Mouse (Mus musculus) liver, embryonic 12.5 days (tissue): ENCODE data around the gene Slc3a1. TPM values are rescaled to one million over a fixed set of nuclear protein-coding genes. Genes with fewer than 3 reads are reported as not detected.

Source experiments
- ATAC-seq: fragments of 200-750 bp; cut with Nextera tagmentation; 2 replicates; pipeline ENCODE4 v1.8.0; 2017; ENCODE audit warnings: moderate number of reproducible peaks, mild to moderate bottlenecking, moderate library complexity
- H3K27ac ChIP-seq: fragments of 300-500 bp; sonication (generic); 2 replicates; pipeline ENCODE4 v1.5.1; 2016; ENCODE audit warnings: mild to moderate bottlenecking
- H3K27me3 ChIP-seq: fragments of 300-500 bp; sonication (generic); replicated peaks from 2 replicates; pipeline ENCODE4 v1.6.1; 2016; ENCODE audit warnings: mild to moderate bottlenecking, moderate library complexity
- H3K36me3 ChIP-seq: fragments of 300-500 bp; sonication (generic); 2 replicates; pipeline ENCODE4 v1.6.1; 2016; ENCODE audit warnings: mild to moderate bottlenecking, moderate library complexity
- H3K4me1 ChIP-seq: fragments of 300-500 bp; sonication (generic); 2 replicates; pipeline ENCODE4 v1.6.1; 2016
- H3K4me2 ChIP-seq: fragments of 300-500 bp; sonication (generic); 2 replicates; pipeline ENCODE4 v1.6.1; 2016; ENCODE audit warnings: mild to moderate bottlenecking, moderate library complexity
- H3K4me3 ChIP-seq: fragments of 300-500 bp; sonication (generic); 2 replicates; pipeline ENCODE4 v1.5.1; 2016; ENCODE audit warnings: mild to moderate bottlenecking, moderate library complexity
- H3K9ac ChIP-seq: fragments of 300-500 bp; sonication (generic); 2 replicates; pipeline ENCODE4 v1.6.1; 2016; ENCODE audit warnings: mild to moderate bottlenecking, moderate library complexity
- H3K9me3 ChIP-seq: fragments of 300-500 bp; sonication (generic); replicated peaks from 2 replicates; pipeline ENCODE4 v1.6.1; 2016; ENCODE audit warnings: mild to moderate bottlenecking, moderate library complexity
- WGBS: fragments of 180-500 bp; shearing (Covaris S2); methylation state at CpG from one replicate; pipeline ENCODE4 v1.1.7; 2016; ENCODE audit not compliant: insufficient replicate concordance; 5-methylcytosine and 5-hydroxymethylcytosine counted together
- polyA plus RNA-seq: library from polyadenylated mRNA; unstranded; fragments of >200 nt; fragmentation: Nextera tagmentation; extraction: Ambion mirVana; gene quantifications from 2 replicates; pipeline ENCODE4 v1.2.1, GENCODE M21; 2016

Gene Slc3a1
- polyA plus RNA-seq = 0.32 and 0.41 TPM in 2 replicates

- H3K9ac ChIP-seq = no peak within 1 kb of the TSS
- peaks cover 4% of the 10 kb centered on the region for H3K27me3 ChIP-seq
- H3K36me3 ChIP-seq = peaks cover 19% of the 10 kb centered on the region
- H3K4me1 ChIP-seq = no peaks in the 10 kb centered on the region; the same call in 1 of the 2 replicates
- WGBS = 79% methylated on average over 20 of the region's 20 CpGs
- H3K4me2 ChIP-seq = no peak within 1 kb of the TSS
- no peaks in the 10 kb centered on the region for H3K9me3 ChIP-seq
- no peak within 1 kb of the TSS for H3K4me3 ChIP-seq
- no peak for ATAC-seq
- H3K27ac ChIP-seq = no peak within 1 kb of the TSS
Observed at GRCm38 (mm10) chr17:85028093-85028739, at the start of gene Slc3a1. TSS of gene Slc3a1 (plus strand) at chr17:85028376.

GRCm38 (mm10) chr17:84981721-84982120 is 46.5 kb upstream of the Slc3a1 start:
- peaks cover 51% of the 10 kb centered on the region for H3K36me3 ChIP-seq
- no peak overlapping the region for H3K4me2 ChIP-seq
- no peak overlapping the region for H3K27ac ChIP-seq
- no peak overlapping the region for H3K9ac ChIP-seq
- no peak overlapping the region for H3K4me3 ChIP-seq
- ATAC-seq = no peak
- H3K27me3 ChIP-seq = no peaks in the 10 kb centered on the region
- H3K4me1 ChIP-seq = peaks cover 41% of the 10 kb centered on the region
- WGBS = 63% methylated on average over 1 of the region's 1 CpGs
- peaks cover 13% of the 10 kb centered on the region for H3K9me3 ChIP-seq

- H3K4me1 ChIP-seq = peaks cover 51% of the 10 kb centered on the region
- H3K4me3 ChIP-seq = no peak overlapping the region
- ATAC-seq = peak; percentile 79
- 0 out of 2 replicates have a peak, but pooled peaks cover 6% of the 10 kb centered on the region for H3K9me3 ChIP-seq
- 68% methylated on average over 2 of the region's 2 CpGs for WGBS
- no peak overlapping the region for H3K27ac ChIP-seq
- H3K27me3 ChIP-seq = no peaks in the 10 kb centered on the region
- H3K4me2 ChIP-seq = no peak overlapping the region
- peaks cover 43% of the 10 kb centered on the region for H3K36me3 ChIP-seq
- no peak overlapping the region for H3K9ac ChIP-seq
Observed at GRCm38 (mm10) chr17:84982735-84983134, 45.4 kb upstream of the Slc3a1 start.

GRCm38 (mm10) chr17:84986368-84986767 is 41.8 kb upstream of the Slc3a1 start:
- H3K27me3 ChIP-seq = no peaks in the 10 kb centered on the region
- H3K9me3 ChIP-seq = no peaks in the 10 kb centered on the region
- H3K4me2 ChIP-seq = no peak overlapping the region
- no peak overlapping the region for H3K4me3 ChIP-seq
- H3K4me1 ChIP-seq = peaks cover 63% of the 10 kb centered on the region
- ATAC-seq = no peak
- no peak overlapping the region for H3K27ac ChIP-seq
- whole genome bisulfite sequencing = 79% methylated on average over 5 of the region's 5 CpGs
- no peak overlapping the region for H3K9ac ChIP-seq
- H3K36me3 ChIP-seq = peaks cover 23% of the 10 kb centered on the region

GRCm38 (mm10) chr17:84987834-84988410 is 40.3 kb upstream of the Slc3a1 start:
- peaks cover 19% of the 10 kb centered on the region for H3K36me3 ChIP-seq
- no peak overlapping the region for H3K4me3 ChIP-seq
- no peaks in the 10 kb centered on the region for H3K27me3 ChIP-seq
- ATAC-seq = no peak
- 72% methylated on average over 3 of the region's 3 CpGs for WGBS
- no peak overlapping the region for H3K9ac ChIP-seq
- H3K4me2 ChIP-seq = no peak overlapping the region
- no peaks in the 10 kb centered on the region for H3K9me3 ChIP-seq
- H3K27ac ChIP-seq = no peak overlapping the region
- peaks cover 51% of the 10 kb centered on the region for H3K4me1 ChIP-seq

- Histone ChIP-seq H3K4me1 (peaks cover 47% of the 10 kb centered on the region), H3K4me3 (no peak overlapping the region), H3K27ac (no peak overlapping the region), H3K27me3 (no peaks in the 10 kb centered on the region), H3K9ac (no peak overlapping the region), H3K9me3 (no peaks in the 10 kb centered on the region), H3K4me2 (no peak overlapping the region), H3K36me3 (peaks cover 22% of the 10 kb centered on the region)
- no peak; the same call in 1 of the 2 replicates for ATAC-seq
Observed at GRCm38 (mm10) chr17:84988514-84988913, 39.7 kb upstream of the Slc3a1 start.

- ATAC-seq = no peak
- Histone ChIP-seq H3K4me1 (peaks cover 2% of the 10 kb centered on the region; the same call in 1 of the 2 replicates), H3K27ac (no peak overlapping the region), H3K9ac (no peak overlapping the region), H3K36me3 (peaks cover 67% of the 10 kb centered on the region), H3K4me2 (no peak overlapping the region), H3K4me3 (no peak overlapping the region), H3K27me3 (no peaks in the 10 kb centered on the region), H3K9me3 (no peaks in the 10 kb centered on the region)
- 83% methylated on average over 6 of the region's 6 CpGs for WGBS
Observed at GRCm38 (mm10) chr17:84995844-84996243, 32.3 kb upstream of the Slc3a1 start.

- Histone ChIP-seq H3K27me3 (no peaks in the 10 kb centered on the region), H3K27ac (no peak overlapping the region), H3K9me3 (no peaks in the 10 kb centered on the region), H3K4me3 (no peak overlapping the region), H3K9ac (no peak overlapping the region), H3K36me3 (peaks cover 77% of the 10 kb centered on the region), H3K4me2 (no peak overlapping the region), H3K4me1 (no peaks in the 10 kb centered on the region)
- 79% methylated on average over 1 of the region's 1 CpGs for WGBS
- peak; percentile 55 for ATAC-seq
Observed at GRCm38 (mm10) chr17:84997639-84998038, 30.5 kb upstream of the Slc3a1 start.

- H3K4me1 ChIP-seq = no peaks in the 10 kb centered on the region
- no peaks in the 10 kb centered on the region for H3K9me3 ChIP-seq
- no peaks in the 10 kb centered on the region for H3K27me3 ChIP-seq
- no peak overlapping the region for H3K4me2 ChIP-seq
- peaks cover 73% of the 10 kb centered on the region for H3K36me3 ChIP-seq
- H3K27ac ChIP-seq = no peak overlapping the region
- ATAC-seq = no peak
- H3K9ac ChIP-seq = no peak overlapping the region
- 74% methylated on average over 10 of the region's 10 CpGs for WGBS
- no peak overlapping the region for H3K4me3 ChIP-seq
Observed at GRCm38 (mm10) chr17:84999636-85000035, 28.5 kb upstream of the Slc3a1 start.

- Histone ChIP-seq H3K27ac (no peak overlapping the region), H3K9ac (no peak overlapping the region), H3K4me1 (peaks cover 9% of the 10 kb centered on the region), H3K9me3 (no peaks in the 10 kb centered on the region), H3K36me3 (peaks cover 45% of the 10 kb centered on the region), H3K4me2 (no peak overlapping the region), H3K4me3 (no peak overlapping the region), H3K27me3 (no peaks in the 10 kb centered on the region)
- ATAC-seq = no peak
- WGBS = 90% methylated on average over 6 of the region's 6 CpGs
Observed at GRCm38 (mm10) chr17:85013485-85013884, 14.7 kb upstream of the Slc3a1 start.

GRCm38 (mm10) chr17:85014632-85015031 is 13.5 kb upstream of the Slc3a1 start:
- H3K9ac ChIP-seq = no peak overlapping the region
- H3K36me3 ChIP-seq = peaks cover 39% of the 10 kb centered on the region
- no peak overlapping the region for H3K27ac ChIP-seq
- no peaks in the 10 kb centered on the region for H3K9me3 ChIP-seq
- no peak overlapping the region for H3K4me3 ChIP-seq
- no peak overlapping the region for H3K4me2 ChIP-seq
- H3K27me3 ChIP-seq = no peaks in the 10 kb centered on the region
- ATAC-seq = no peak
- 88% methylated on average over 3 of the region's 3 CpGs for WGBS
- peaks cover 10% of the 10 kb centered on the region for H3K4me1 ChIP-seq

- no peak overlapping the region for H3K4me3 ChIP-seq
- no peak overlapping the region for H3K27ac ChIP-seq
- no peak for ATAC-seq
- peaks cover 10% of the 10 kb centered on the region for H3K4me1 ChIP-seq
- no peak overlapping the region for H3K9ac ChIP-seq
- H3K9me3 ChIP-seq = no peaks in the 10 kb centered on the region
- peaks cover 11% of the 10 kb centered on the region for H3K36me3 ChIP-seq
- no peaks in the 10 kb centered on the region for H3K27me3 ChIP-seq
- 58% methylated on average over 3 of the region's 3 CpGs for WGBS
- H3K4me2 ChIP-seq = no peak overlapping the region
Observed at GRCm38 (mm10) chr17:85018344-85018743, 9.8 kb upstream of the Slc3a1 start.
